Mouse (Mus musculus) cerebellum, adult 2 months (tissue): Measurements from ENCODE around the gene Slc39a2.

Source experiments
- CTCF ChIP-seq: fragments of 200-500 bp; IDR thresholded peaks from 2 replicates; pipeline ENCODE4 v1.5.1; 2011; ENCODE audit warnings: low read depth, mild to moderate bottlenecking, control low read depth, low read length, moderate library complexity, borderline replicate concordance; ENCODE audit not compliant: insufficient read depth
- POLR2A ChIP-seq: fragments of 200-500 bp; IDR thresholded peaks from 2 replicates; pipeline ENCODE4 v1.6.1; 2011; ENCODE audit warnings: low read length, control low read depth, borderline replicate concordance; ENCODE audit not compliant: insufficient read depth

DNA sequence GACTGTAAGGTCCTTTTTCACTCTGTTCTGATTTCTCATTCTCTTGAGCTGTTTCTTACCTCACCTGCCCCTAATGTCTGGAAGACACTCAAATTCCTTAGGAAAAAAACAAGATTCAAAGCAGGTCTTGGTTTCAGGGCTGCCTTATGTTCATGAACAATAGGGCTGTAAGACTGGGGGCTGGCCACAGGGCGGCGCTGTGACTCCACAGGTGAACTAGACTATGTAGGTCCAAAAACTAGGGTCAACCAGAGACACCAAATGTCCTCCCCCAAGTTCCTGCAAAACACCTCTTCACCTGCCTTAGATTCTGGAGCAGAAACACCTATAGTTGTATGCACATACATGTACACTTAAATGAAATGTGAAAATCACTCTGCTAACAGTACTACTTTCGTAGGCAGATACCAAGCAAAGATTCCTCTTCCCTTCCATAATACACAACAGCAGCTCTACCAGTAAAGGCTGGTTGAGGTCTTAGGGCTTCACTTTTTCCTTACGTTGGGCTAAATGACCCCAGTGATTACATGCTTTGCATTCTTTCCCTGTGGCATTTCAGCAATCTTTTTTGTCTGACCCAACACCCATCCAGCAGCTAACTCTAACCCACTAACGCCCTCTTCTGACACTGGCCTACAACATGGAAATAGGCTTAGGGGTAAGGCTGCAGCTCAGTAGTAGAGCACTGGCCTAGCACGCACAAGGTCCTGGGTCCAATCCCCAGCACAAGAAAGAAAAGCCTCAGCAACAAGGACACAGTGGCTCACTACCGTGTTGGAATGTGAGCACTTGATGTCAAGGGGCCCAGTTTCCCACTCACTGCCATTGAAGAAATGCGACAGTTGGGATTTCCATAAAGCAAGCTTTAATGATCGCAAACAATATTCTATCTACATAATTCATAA lies 10.4 kb downstream of the Slc39a2 start:
- TF ChIP-seq POLR2A: no peak
- peak; percentile 94 for TF ChIP-seq CTCF
